ENCODE assay signal across 8 mouse cellular contexts in genomic region chr15:83029725-83030718, GRCm38 (mm10). TPM values are rescaled to one million over a fixed set of nuclear protein-coding genes. Genes with fewer than 3 reads are reported as not detected.
DNase-seq lines count a peak whose midpoint lies in the region; ATAC-seq and TF ChIP-seq lines count a peak whose summit lies in the region.

No protein-coding gene starts in this region.

- TF ChIP-seq CTCF in layer of hippocampus, adult 2 months (conservative IDR thresholded peaks at IDR 0.05), result no peak
- TF ChIP-seq CTCF in midbrain, postnatal 0 days (IDR thresholded peaks at IDR 0.05), result no peak

- H3K4me2 ChIP-seq in hindbrain, embryonic 15.5 days, result no peak overlapping the region
- no peak overlapping the region for H3K4me2 ChIP-seq in midbrain, postnatal 0 days (ENCODE audit: low read depth, low read length, poor library complexity, severe bottlenecking)

- peak overlapping the region; percentile 48; the same call in 1 of the 2 replicates for H3K27ac ChIP-seq in layer of hippocampus, adult 2 months
- 0 out of 2 replicates have a peak overlapping the region, but pooled peaks have one; percentile 36 for H3K27ac ChIP-seq in hindbrain, embryonic 15.5 days (replicated peaks)
- H3K27ac ChIP-seq in midbrain, postnatal 0 days (ENCODE audit: low read depth, low read length), result peak overlapping the region; percentile 57

- no peaks in the 10 kb centered on the region for H3K36me3 ChIP-seq in hindbrain, embryonic 15.5 days
- no peaks in the 10 kb centered on the region for H3K36me3 ChIP-seq in midbrain, postnatal 0 days (ENCODE audit: insufficient read depth, low read length)

- H3K9ac ChIP-seq in hindbrain, embryonic 15.5 days, result no peak overlapping the region
- no peak overlapping the region for H3K9ac ChIP-seq in midbrain, postnatal 0 days (replicated peaks; ENCODE audit: low read length, poor library complexity, severe bottlenecking)

- intact Hi-C loops in left cerebral cortex, postnatal 10 days (cut with DNase I), result loop anchor here (5.0 kb wide), 1 partner anchor 68 kb away; no protein-coding TSS in a partner anchor

- ATAC-seq in hindbrain, embryonic 15.5 days (ENCODE audit: low FRiP score, low read depth), result no peak
- ATAC-seq in midbrain, postnatal 0 days (ENCODE audit: low FRiP score), result no peak
- ATAC-seq in activated CD4-positive, CD25-positive, alpha-beta regulatory T cell, adult 4 months, result no peak

- H3K27me3 ChIP-seq in hindbrain, embryonic 15.5 days, result peaks cover 2% of the 10 kb centered on the region; the same call in 1 of the 2 replicates
- no peaks in the 10 kb centered on the region for H3K27me3 ChIP-seq in midbrain, postnatal 0 days (ENCODE audit: insufficient read depth, low read length)

- DNase-seq in layer of hippocampus, adult 2 months (ENCODE audit: low spot score in 2 of 2), result no peak
- no peak for DNase-seq in layer of hippocampus, postnatal 25 days (ENCODE audit: extremely low spot score in 1 of 2, low spot score in 1 of 2)
- DNase-seq in embryo, embryonic 9.5 days (ENCODE audit: extremely low spot score), result peak; percentile 58
- DNase-seq in midbrain, postnatal 0 days (ENCODE audit: low spot score), result no peak
- DNase-seq in left cerebral cortex, postnatal 10 days (ENCODE audit: extremely low spot score in 1 of 2, low spot score in 2 of 2), result no peak
- no peak for DNase-seq in ovary, postnatal 14 days (ENCODE audit: low spot score)

- H3K4me1 ChIP-seq in hindbrain, embryonic 15.5 days (replicated peaks), result peaks cover 41% of the 10 kb centered on the region
- peaks cover 23% of the 10 kb centered on the region for H3K4me1 ChIP-seq in midbrain, postnatal 0 days (ENCODE audit: insufficient read depth, low read length)

- WGBS in hindbrain, embryonic 15.5 days, result 38% methylated on average over 11 of the region's 11 CpGs
- WGBS in midbrain, postnatal 0 days, result 24% methylated on average over 11 of the region's 11 CpGs

- H3K9me3 ChIP-seq in hindbrain, embryonic 15.5 days, result no peaks in the 10 kb centered on the region
- no peaks in the 10 kb centered on the region for H3K9me3 ChIP-seq in midbrain, postnatal 0 days (ENCODE audit: low read length)

- H3K4me3 ChIP-seq in layer of hippocampus, adult 2 months, result no peak overlapping the region
- no peak overlapping the region for H3K4me3 ChIP-seq in hindbrain, embryonic 15.5 days
- H3K4me3 ChIP-seq in midbrain, postnatal 0 days (ENCODE audit: low read depth, low read length), result no peak overlapping the region

RNA-seq across cellular contexts. Expression of gene Nfam1, which starts 3.1 kb away (rescaled TPM):
- total RNA-seq in layer of hippocampus, adult 2 months (2021), result 1 to 10 TPM; 1.9 to 2.8 TPM
- total RNA-seq in layer of hippocampus, postnatal 25 days (2021), result 1 to 10 TPM; 2.5 to 2.7 TPM
- 2.1 and 2.7 TPM in 2 replicates for polyA plus RNA-seq in hindbrain, embryonic 15.5 days (2015; fragmentation: Nextera tagmentation; extraction: Ambion mirVana)
- 3.3 and 4.1 TPM in 2 replicates for total RNA-seq in midbrain, postnatal 0 days (2014; rRNA removed)
- polyA plus RNA-seq in midbrain, postnatal 0 days (2015; fragmentation: Nextera tagmentation; extraction: Ambion mirVana), result 1.9 and 2.6 TPM in 2 replicates
- 1 to 10 TPM; 2.6 to 2.7 TPM for total RNA-seq in left cerebral cortex, postnatal 10 days (2021)
- under 1 TPM; 0.04 to 0.97 TPM for polyA plus RNA-seq in activated CD4-positive, CD25-positive, alpha-beta regulatory T cell, adult 4 months (2017; shearing (Covaris generic))

RNA-seq across cellular contexts. Expression of gene Tcf20, which starts 42.4 kb away (rescaled TPM):
- 100 to 1,000 TPM; 219 to 230 TPM for total RNA-seq in layer of hippocampus, adult 2 months (2021)
- 100 to 1,000 TPM; 213 TPM for total RNA-seq in layer of hippocampus, postnatal 25 days (2021)
- 10.4 and 11.4 TPM in 2 replicates for polyA plus RNA-seq in hindbrain, embryonic 15.5 days (2015; fragmentation: Nextera tagmentation; extraction: Ambion mirVana)
- 125 and 131 TPM in 2 replicates for total RNA-seq in midbrain, postnatal 0 days (2014; rRNA removed)
- 10.6 and 11.8 TPM in 2 replicates for polyA plus RNA-seq in midbrain, postnatal 0 days (2015; fragmentation: Nextera tagmentation; extraction: Ambion mirVana)
- total RNA-seq in left cerebral cortex, postnatal 10 days (2021), result 100 to 1,000 TPM; 123 to 128 TPM
- polyA plus RNA-seq in activated CD4-positive, CD25-positive, alpha-beta regulatory T cell, adult 4 months (2017; shearing (Covaris generic)), result 10 to 100 TPM; 12.2 to 16.0 TPM

RNA-seq across cellular contexts. Expression of gene Serhl, which starts 59.3 kb away (rescaled TPM):
- 10 to 100 TPM in 1 of 2 experiments, 1 to 10 TPM in 1; 7.1 to 11.8 TPM for total RNA-seq in layer of hippocampus, adult 2 months (2021)
- total RNA-seq in layer of hippocampus, postnatal 25 days (2021), result 1 to 10 TPM; 8.4 to 9.4 TPM
- 29.7 and 31.0 TPM in 2 replicates for polyA plus RNA-seq in hindbrain, embryonic 15.5 days (2015; fragmentation: Nextera tagmentation; extraction: Ambion mirVana)
- total RNA-seq in midbrain, postnatal 0 days (2014; rRNA removed), result 4.2 and 6.7 TPM in 2 replicates
- 38.5 and 40.0 TPM in 2 replicates for polyA plus RNA-seq in midbrain, postnatal 0 days (2015; fragmentation: Nextera tagmentation; extraction: Ambion mirVana)
- total RNA-seq in left cerebral cortex, postnatal 10 days (2021), result 10 to 100 TPM in 1 of 2 experiments, 1 to 10 TPM in 1; 6.6 to 10.2 TPM
- 10 to 100 TPM; 79.0 to 82.8 TPM for polyA plus RNA-seq in activated CD4-positive, CD25-positive, alpha-beta regulatory T cell, adult 4 months (2017; shearing (Covaris generic))
